11 mouse cellular contexts compared by ENCODE assay signal in genomic region chr16:78313135-78313887, GRCm38 (mm10). TPM values are rescaled to one million over a fixed set of nuclear protein-coding genes. Genes with fewer than 3 reads are reported as not detected.
DNase-seq lines count a peak whose midpoint lies in the region; ATAC-seq and TF ChIP-seq lines count a peak whose summit lies in the region.
"Had no signal": no experiment of that assay in that cellular context is flagged by ENCODE, and none has a peak within 500 bp of the region (broad histone marks: within the 10 kb centered on the region; RNA-seq: fewer than 3 reads in every experiment).

No protein-coding gene starts in this region.

- H3K4me3 ChIP-seq in intestine, embryonic 14.5 days (ENCODE audit: low read depth, low read length): no peak overlapping the region
- no peak overlapping the region for H3K4me3 ChIP-seq in intestine, embryonic 16.5 days (ENCODE audit: low read length)
- H3K4me3 ChIP-seq in embryonic facial prominence, embryonic 14.5 days (ENCODE audit: low read depth, low read length): no peak overlapping the region
- H3K4me3 ChIP-seq in forebrain, postnatal 0 days (ENCODE audit: low read depth, low read length): no peak overlapping the region
- peak overlapping the region; percentile 15; the same call in 1 of the 2 replicates for H3K4me3 ChIP-seq in midbrain, embryonic 13.5 days (replicated peaks)
- H3K4me3 ChIP-seq: intestine, embryonic 15.5 days had no signal

- TF ChIP-seq CTCF in forebrain, postnatal 0 days (IDR thresholded peaks at IDR 0.05; ENCODE audit: low read depth): no peak

- no peaks in the 10 kb centered on the region for H3K9me3 ChIP-seq in intestine, embryonic 14.5 days (ENCODE audit: control insufficient read depth, low read length)
- no peaks in the 10 kb centered on the region for H3K9me3 ChIP-seq in intestine, embryonic 16.5 days (ENCODE audit: control insufficient read depth, low read length)
- H3K9me3 ChIP-seq in embryonic facial prominence, embryonic 14.5 days (ENCODE audit: control insufficient read depth, low read length): no peaks in the 10 kb centered on the region
- H3K9me3 ChIP-seq in forebrain, postnatal 0 days (ENCODE audit: low read length): no peaks in the 10 kb centered on the region
- no peaks in the 10 kb centered on the region for H3K9me3 ChIP-seq in midbrain, embryonic 13.5 days
- H3K9me3 ChIP-seq: intestine, embryonic 15.5 days had no signal

- no peak for ATAC-seq in intestine, embryonic 14.5 days (replicated peaks; ENCODE audit: low FRiP score, low TSS enrichment, low read depth)
- no peak for ATAC-seq in intestine, embryonic 16.5 days
- ATAC-seq in embryonic facial prominence, embryonic 14.5 days (ENCODE audit: low read depth): peak; percentile 62
- ATAC-seq in forebrain, postnatal 0 days: peak; percentile 28; the same call in 1 of the 2 replicates
- 0 out of 2 replicates have a peak, but pooled peaks have one; percentile 19 for ATAC-seq in midbrain, embryonic 13.5 days
- no peak for ATAC-seq in erythroblast, adult 5-6 weeks (replicated peaks; ENCODE audit: low FRiP score, poor library complexity, severe bottlenecking)
- ATAC-seq: intestine, embryonic 15.5 days had no signal

- no peaks in the 10 kb centered on the region for H3K36me3 ChIP-seq in intestine, embryonic 14.5 days (ENCODE audit: control insufficient read depth, insufficient read depth, low read length)
- no peaks in the 10 kb centered on the region for H3K36me3 ChIP-seq in intestine, embryonic 16.5 days (ENCODE audit: control insufficient read depth, insufficient read depth, low read length)
- no peaks in the 10 kb centered on the region for H3K36me3 ChIP-seq in embryonic facial prominence, embryonic 14.5 days (ENCODE audit: control insufficient read depth, insufficient read depth, low read length)
- 0 out of 2 replicates have a peak, but pooled peaks cover 3% of the 10 kb centered on the region for H3K36me3 ChIP-seq in forebrain, postnatal 0 days (ENCODE audit: insufficient read depth)
- peaks cover 10% of the 10 kb centered on the region for H3K36me3 ChIP-seq in midbrain, embryonic 13.5 days
- H3K36me3 ChIP-seq: intestine, embryonic 15.5 days had no signal

- peak; percentile 32 for DNase-seq in intestine, embryonic 14.5 days (ENCODE audit: low spot score)
- DNase-seq in embryonic facial prominence, embryonic 14.5 days (ENCODE audit: low spot score): peak; percentile 72
- DNase-seq in forebrain, postnatal 0 days: peak; percentile 52
- DNase-seq in urinary bladder, adult 2 months (ENCODE audit: low spot score): no peak
- no peak for DNase-seq in frontal cortex, postnatal 36 days (ENCODE audit: low spot score in 2 of 2)
- DNase-seq: cerebellum, postnatal 36 days had no signal

- peaks cover 7% of the 10 kb centered on the region; the same call in 1 of the 2 replicates for H3K4me1 ChIP-seq in intestine, embryonic 14.5 days (replicated peaks; ENCODE audit: control insufficient read depth, insufficient read depth, low read length)
- peaks cover 12% of the 10 kb centered on the region; the same call in 1 of the 2 replicates for H3K4me1 ChIP-seq in intestine, embryonic 16.5 days (ENCODE audit: control insufficient read depth, insufficient read depth, low read length)
- peaks cover 10% of the 10 kb centered on the region; the same call in 1 of the 2 replicates for H3K4me1 ChIP-seq in embryonic facial prominence, embryonic 14.5 days (ENCODE audit: control insufficient read depth, insufficient read depth, low read length)
- peaks cover 10% of the 10 kb centered on the region; the same call in 1 of the 2 replicates for H3K4me1 ChIP-seq in forebrain, postnatal 0 days (ENCODE audit: insufficient read depth)
- peaks cover 47% of the 10 kb centered on the region for H3K4me1 ChIP-seq in midbrain, embryonic 13.5 days (replicated peaks)

- no peak overlapping the region for H3K4me2 ChIP-seq in intestine, embryonic 14.5 days (ENCODE audit: low read length)
- H3K4me2 ChIP-seq in intestine, embryonic 16.5 days (ENCODE audit: low read depth, low read length): no peak overlapping the region
- H3K4me2 ChIP-seq in embryonic facial prominence, embryonic 14.5 days (ENCODE audit: low read depth, low read length): peak overlapping the region; percentile 37
- peak overlapping the region; percentile 37 for H3K4me2 ChIP-seq in forebrain, postnatal 0 days (ENCODE audit: low read depth)
- peak overlapping the region; percentile 41 for H3K4me2 ChIP-seq in midbrain, embryonic 13.5 days (replicated peaks)
- H3K4me2 ChIP-seq: intestine, embryonic 15.5 days had no signal

- WGBS in intestine, embryonic 14.5 days: 73% methylated on average over 16 of the region's 16 CpGs
- WGBS in intestine, embryonic 16.5 days: 65% methylated on average over 16 of the region's 16 CpGs
- 40% methylated on average over 16 of the region's 16 CpGs for WGBS in embryonic facial prominence, embryonic 14.5 days
- WGBS in forebrain, postnatal 0 days: 10% methylated on average over 16 of the region's 16 CpGs
- 45% methylated on average over 16 of the region's 16 CpGs for WGBS in midbrain, embryonic 13.5 days

- H3K9ac ChIP-seq in intestine, embryonic 14.5 days (ENCODE audit: low read length): no peak overlapping the region
- H3K9ac ChIP-seq in intestine, embryonic 16.5 days (ENCODE audit: low read depth, low read length): no peak overlapping the region
- no peak overlapping the region for H3K9ac ChIP-seq in embryonic facial prominence, embryonic 14.5 days (ENCODE audit: low read depth, low read length)
- H3K9ac ChIP-seq in forebrain, postnatal 0 days: no peak overlapping the region
- no peak overlapping the region for H3K9ac ChIP-seq in midbrain, embryonic 13.5 days (replicated peaks)
- H3K9ac ChIP-seq: intestine, embryonic 15.5 days had no signal

- no peak overlapping the region for H3K27ac ChIP-seq in intestine, embryonic 14.5 days (ENCODE audit: low read depth)
- no peak overlapping the region for H3K27ac ChIP-seq in intestine, embryonic 16.5 days (ENCODE audit: low read length)
- no peak overlapping the region for H3K27ac ChIP-seq in embryonic facial prominence, embryonic 14.5 days (replicated peaks; ENCODE audit: low read depth, low read length)
- H3K27ac ChIP-seq in forebrain, postnatal 0 days (ENCODE audit: low read depth, low read length): no peak overlapping the region; the same call in 1 of the 2 replicates
- H3K27ac ChIP-seq in midbrain, embryonic 13.5 days: peak overlapping the region; percentile 47
- H3K27ac ChIP-seq: intestine, embryonic 15.5 days had no signal

- H3K27me3 ChIP-seq in intestine, embryonic 14.5 days (replicated peaks; ENCODE audit: control insufficient read depth, insufficient read depth, low read length): no peaks in the 10 kb centered on the region
- H3K27me3 ChIP-seq in intestine, embryonic 16.5 days (replicated peaks; ENCODE audit: control insufficient read depth, insufficient read depth, low read length): no peaks in the 10 kb centered on the region
- H3K27me3 ChIP-seq in embryonic facial prominence, embryonic 14.5 days (replicated peaks; ENCODE audit: control insufficient read depth, insufficient read depth, low read length): no peaks in the 10 kb centered on the region
- H3K27me3 ChIP-seq in forebrain, postnatal 0 days (ENCODE audit: insufficient read depth, low read length): no peaks in the 10 kb centered on the region
- no peaks in the 10 kb centered on the region for H3K27me3 ChIP-seq in midbrain, embryonic 13.5 days
- H3K27me3 ChIP-seq: CH12.LX; intestine, embryonic 15.5 days had no signal

RNA-seq across cellular contexts. Expression of gene Cxadr, which starts 12.0 kb away (rescaled TPM):
- 35.9 and 37.6 TPM in 2 replicates for polyA plus RNA-seq in intestine, embryonic 14.5 days (2014; fragmentation: Nextera tagmentation; extraction: Ambion mirVana)
- polyA plus RNA-seq in intestine, embryonic 16.5 days (2015; fragmentation: Nextera tagmentation; extraction: Ambion mirVana): 51.4 and 61.1 TPM in 2 replicates
- 14.4 and 15.5 TPM in 2 replicates for polyA plus RNA-seq in embryonic facial prominence, embryonic 14.5 days (2014; fragmentation: Nextera tagmentation; extraction: Ambion mirVana)
- 331 and 396 TPM in 2 replicates for total RNA-seq in forebrain, postnatal 0 days (2014; rRNA removed)
- polyA plus RNA-seq in forebrain, postnatal 0 days (2015; fragmentation: Nextera tagmentation; extraction: Ambion mirVana): 118 and 156 TPM in 2 replicates
- 135 and 153 TPM in 2 replicates for polyA plus RNA-seq in midbrain, embryonic 13.5 days (2015; fragmentation: Nextera tagmentation; extraction: Ambion mirVana)
- polyA plus RNA-seq in urinary bladder, adult 2 months (2012; rRNA removed): 8.3 and 9.0 TPM in 2 replicates
- 0.96 and 2.1 TPM in 2 replicates for total RNA-seq in erythroblast, adult 5-6 weeks (2015; ENCODE audit: low replicate concordance)
- 2.4 and 12.4 TPM in 2 replicates for total RNA-seq in erythroblast, adult 5-6 weeks (2017; ENCODE audit: low replicate concordance)
- total RNA-seq: CH12.LX had no signal

Comparison
In these comparisons a context has a peak if more than half of its experiments do, and no peak if none do; other contexts are left out.
1. ATAC-seq: peak in embryonic facial prominence, embryonic 14.5 days (single experiment), forebrain, postnatal 0 days (single experiment) and midbrain, embryonic 13.5 days (single experiment); none in intestine, embryonic 14.5 days (single experiment), intestine, embryonic 16.5 days (single experiment) and erythroblast, adult 5-6 weeks (single experiment).
2. DNase-seq: peak in intestine, embryonic 14.5 days (single experiment), embryonic facial prominence, embryonic 14.5 days (single experiment) and forebrain, postnatal 0 days (single experiment); none in urinary bladder, adult 2 months (single experiment) and frontal cortex, postnatal 36 days (0 of 2).
3. H3K4me2 ChIP-seq: peak in embryonic facial prominence, embryonic 14.5 days (single experiment), forebrain, postnatal 0 days (single experiment) and midbrain, embryonic 13.5 days (single experiment); none in intestine, embryonic 14.5 days (single experiment) and intestine, embryonic 16.5 days (single experiment).